Mouse (Mus musculus) MEL-GATA-1-ER (cell line): ENCODE measurements around the gene Il12a.
A peak's percentile ranks its signal among the peaks of the same experiment; 100 is the strongest.
"Not testable (repeated sequence)": the region's sequence is repeated elsewhere in the genome, so short reads cannot be mapped to it uniquely, and the experiment has no call there.

Experiments
- DNase-seq: peaks from one replicate; pipeline ENCODE4 v3.0.0-alpha.2; 2012; ENCODE audit warnings: low read depth; ENCODE audit errors: extremely low read depth

Gene Il12a

GRCm38 (mm10) chr3:68742718-68743471 lies 52.5 kb downstream of the Il12a start:
- DNase-seq = no peak

GRCm38 (mm10) chr3:68743472-68743732 lies 53.0 kb downstream of the Il12a start:
- DNase-seq = no peak

GRCm38 (mm10) chr3:68744162-68744561 lies 53.7 kb downstream of the Il12a start:
- DNase-seq = peak; percentile 32

- no peak for DNase-seq
Measured at GRCm38 (mm10) chr3:68745033-68745432, 54.6 kb downstream of the Il12a start.

GRCm38 (mm10) chr3:68746282-68746681 lies 55.8 kb downstream of the Il12a start:
- not testable (repeated sequence) for DNase-seq
